Comparison of ENCODE assay signal across 26 mouse cellular contexts in the genomic region with DNA sequence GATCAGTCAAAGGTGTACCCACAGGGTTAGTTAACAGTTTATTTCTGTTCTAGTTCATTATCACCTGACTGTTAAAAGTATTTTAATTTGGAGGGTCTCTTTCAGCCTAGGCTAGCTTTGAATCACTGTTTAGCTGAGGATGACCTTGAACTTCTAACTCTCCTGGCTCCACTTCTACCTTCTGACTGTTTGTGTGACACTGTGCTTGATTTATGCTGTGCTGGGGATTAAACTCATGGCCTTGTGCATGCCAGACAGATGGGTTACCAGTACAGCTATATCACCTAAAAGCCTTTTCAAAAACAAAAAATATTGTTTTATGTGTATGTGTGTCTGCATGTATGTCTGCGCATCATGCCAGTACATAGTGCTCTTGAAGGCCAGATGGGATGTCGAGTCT.
DNase-seq lines count a peak whose midpoint lies in the region; ATAC-seq and TF ChIP-seq lines count a peak whose summit lies in the region.
"Had no signal": no experiment of that assay in that cellular context is flagged by ENCODE, and none has a peak within 500 bp of the region (broad histone marks: within the 10 kb centered on the region; RNA-seq: fewer than 3 reads in every experiment).

No protein-coding gene starts in this region.

- H3K27ac ChIP-seq in heart, embryonic 13.5 days (replicated peaks): 0 out of 2 replicates have a peak overlapping the region, but pooled peaks have one; percentile 3
- no peak overlapping the region for H3K27ac ChIP-seq in heart, embryonic 12.5 days (ENCODE audit: poor library complexity, severe bottlenecking)
- H3K27ac ChIP-seq in kidney, postnatal 0 days: peak overlapping the region; percentile 88; the same call in 1 of the 2 replicates
- H3K27ac ChIP-seq in intestine, embryonic 16.5 days (ENCODE audit: low read length): peak overlapping the region; percentile 97
- no peak overlapping the region for H3K27ac ChIP-seq in layer of hippocampus, adult 2 months
- H3K27ac ChIP-seq: hindbrain, embryonic 13.5 days; liver, embryonic 12.5 days; midbrain, embryonic 12.5 days; neural tube, embryonic 13.5 days had no signal

- peaks cover 56% of the 10 kb centered on the region for H3K4me1 ChIP-seq in heart, embryonic 13.5 days
- peaks cover 47% of the 10 kb centered on the region for H3K4me1 ChIP-seq in heart, embryonic 12.5 days (replicated peaks)
- H3K4me1 ChIP-seq in kidney, postnatal 0 days (replicated peaks; ENCODE audit: insufficient read depth, low read length): peaks cover 20% of the 10 kb centered on the region
- H3K4me1 ChIP-seq in intestine, embryonic 16.5 days (ENCODE audit: control insufficient read depth, insufficient read depth, low read length): peaks cover 19% of the 10 kb centered on the region
- H3K4me1 ChIP-seq: liver, embryonic 12.5 days; megakaryocyte, embryonic 14.5 days had no signal

- TF ChIP-seq CTCF in kidney, postnatal 0 days (IDR thresholded peaks at IDR 0.05; ENCODE audit: low read depth): no peak
- no peak for TF ChIP-seq CTCF in layer of hippocampus, adult 2 months (conservative IDR thresholded peaks at IDR 0.05)

- peak; percentile 65 for DNase-seq in adrenal gland, adult 2 months
- DNase-seq in adrenal gland, adult 18-20 months (ENCODE audit: low spot score in 2 of 2): no peak
- DNase-seq in kidney, postnatal 0 days (ENCODE audit: low spot score): no peak
- DNase-seq in kidney, postnatal 4 days: no peak
- no peak for DNase-seq in layer of hippocampus, adult 2 months (ENCODE audit: low spot score in 2 of 2)
- DNase-seq: cerebellum, adult 11-12 months; cerebellum, adult 9-11 months; forebrain, postnatal 0 days; kidney, adult 8-10 months; liver, postnatal 0 days; lung, postnatal 4 days; thymus, postnatal 14 days had no signal

- 93% methylated on average over 2 of the region's 2 CpGs for WGBS in heart, embryonic 13.5 days
- 91% methylated on average over 2 of the region's 2 CpGs for WGBS in heart, embryonic 12.5 days
- WGBS in kidney, postnatal 0 days: 87% methylated on average over 2 of the region's 2 CpGs
- 91% methylated on average over 2 of the region's 2 CpGs for WGBS in intestine, embryonic 16.5 days

- H3K4me2 ChIP-seq in heart, embryonic 13.5 days: no peak overlapping the region
- H3K4me2 ChIP-seq in heart, embryonic 12.5 days: no peak overlapping the region
- H3K4me2 ChIP-seq in kidney, postnatal 0 days (ENCODE audit: low read length): no peak overlapping the region
- no peak overlapping the region for H3K4me2 ChIP-seq in intestine, embryonic 16.5 days (ENCODE audit: low read depth, low read length)
- H3K4me2 ChIP-seq: embryonic facial prominence, embryonic 13.5 days; heart, embryonic 15.5 days; hindbrain, embryonic 13.5 days; limb, embryonic 13.5 days; liver, embryonic 12.5 days; midbrain, embryonic 12.5 days; neural tube, embryonic 13.5 days had no signal

- H3K4me3 ChIP-seq in heart, embryonic 13.5 days: no peak overlapping the region
- no peak overlapping the region for H3K4me3 ChIP-seq in heart, embryonic 12.5 days
- H3K4me3 ChIP-seq in kidney, postnatal 0 days (replicated peaks; ENCODE audit: low read depth, low read length): no peak overlapping the region
- H3K4me3 ChIP-seq in intestine, embryonic 16.5 days (ENCODE audit: low read length): no peak overlapping the region
- H3K4me3 ChIP-seq in layer of hippocampus, adult 2 months: no peak overlapping the region
- H3K4me3 ChIP-seq: embryonic facial prominence, embryonic 13.5 days; erythroblast, embryonic 14.5 days; heart, embryonic 15.5 days; hindbrain, embryonic 13.5 days; limb, embryonic 13.5 days; liver, embryonic 12.5 days; megakaryocyte, embryonic 14.5 days; midbrain, embryonic 12.5 days; myocyte; neural tube, embryonic 13.5 days had no signal

- H3K36me3 ChIP-seq in heart, embryonic 13.5 days: no peaks in the 10 kb centered on the region
- no peaks in the 10 kb centered on the region for H3K36me3 ChIP-seq in heart, embryonic 12.5 days
- no peaks in the 10 kb centered on the region for H3K36me3 ChIP-seq in kidney, postnatal 0 days (ENCODE audit: insufficient read depth, low read length)
- H3K36me3 ChIP-seq in intestine, embryonic 16.5 days (ENCODE audit: control insufficient read depth, insufficient read depth, low read length): no peaks in the 10 kb centered on the region
- H3K36me3 ChIP-seq: embryonic facial prominence, embryonic 13.5 days; G1E; heart, embryonic 15.5 days; hindbrain, embryonic 13.5 days; limb, embryonic 13.5 days; liver, embryonic 12.5 days; midbrain, embryonic 12.5 days; neural tube, embryonic 13.5 days had no signal

- no peaks in the 10 kb centered on the region for H3K27me3 ChIP-seq in heart, embryonic 13.5 days (replicated peaks)
- no peaks in the 10 kb centered on the region for H3K27me3 ChIP-seq in heart, embryonic 12.5 days (replicated peaks)
- H3K27me3 ChIP-seq in kidney, postnatal 0 days (ENCODE audit: insufficient read depth, low read length): no peaks in the 10 kb centered on the region
- no peaks in the 10 kb centered on the region for H3K27me3 ChIP-seq in intestine, embryonic 16.5 days (replicated peaks; ENCODE audit: control insufficient read depth, insufficient read depth, low read length)
- H3K27me3 ChIP-seq: embryonic facial prominence, embryonic 13.5 days; limb, embryonic 13.5 days; liver, embryonic 12.5 days; megakaryocyte, embryonic 14.5 days; neural tube, embryonic 13.5 days had no signal

- no peaks in the 10 kb centered on the region for H3K9me3 ChIP-seq in heart, embryonic 13.5 days
- no peaks in the 10 kb centered on the region for H3K9me3 ChIP-seq in heart, embryonic 12.5 days (replicated peaks)
- no peaks in the 10 kb centered on the region for H3K9me3 ChIP-seq in kidney, postnatal 0 days (replicated peaks; ENCODE audit: low read length)
- no peaks in the 10 kb centered on the region for H3K9me3 ChIP-seq in intestine, embryonic 16.5 days (ENCODE audit: control insufficient read depth, low read length)
- H3K9me3 ChIP-seq: embryonic facial prominence, embryonic 13.5 days; G1E; heart, embryonic 15.5 days; hindbrain, embryonic 13.5 days; limb, embryonic 13.5 days; liver, embryonic 12.5 days; megakaryocyte, embryonic 14.5 days; midbrain, embryonic 12.5 days; neural tube, embryonic 13.5 days had no signal

- no peak for ATAC-seq in heart, embryonic 13.5 days (ENCODE audit: extremely low read depth, insufficient number of reproducible peaks, low FRiP score, low TSS enrichment)
- no peak for ATAC-seq in heart, embryonic 12.5 days (ENCODE audit: insufficient number of reproducible peaks, low FRiP score)
- no peak for ATAC-seq in kidney, postnatal 0 days (replicated peaks; ENCODE audit: low FRiP score, low read depth)
- ATAC-seq in intestine, embryonic 16.5 days: no peak
- ATAC-seq: forebrain, postnatal 0 days; liver, embryonic 12.5 days; liver, postnatal 0 days had no signal

- no peak overlapping the region for H3K9ac ChIP-seq in heart, embryonic 13.5 days
- no peak overlapping the region for H3K9ac ChIP-seq in heart, embryonic 12.5 days
- H3K9ac ChIP-seq in kidney, postnatal 0 days (ENCODE audit: low read depth, low read length): no peak overlapping the region
- no peak overlapping the region for H3K9ac ChIP-seq in intestine, embryonic 16.5 days (ENCODE audit: low read depth, low read length)
- H3K9ac ChIP-seq: embryonic facial prominence, embryonic 13.5 days; forebrain, postnatal 0 days; heart, embryonic 15.5 days; hindbrain, embryonic 13.5 days; limb, embryonic 13.5 days; liver, embryonic 12.5 days; liver, postnatal 0 days; midbrain, embryonic 12.5 days; neural tube, embryonic 13.5 days had no signal

Comparison
In these comparisons a context has a peak if more than half of its experiments do, and no peak if none do; other contexts are left out.
1. H3K27ac ChIP-seq: peak in heart, embryonic 13.5 days (single experiment), kidney, postnatal 0 days (single experiment) and intestine, embryonic 16.5 days (single experiment); none in heart, embryonic 12.5 days (single experiment) and layer of hippocampus, adult 2 months (single experiment).